Mouse (Mus musculus) cortical plate, adult 2 months (tissue): ENCODE data around the gene Gimap5.

ENCODE experiments used
- CTCF ChIP-seq: fragments of 200-500 bp; IDR thresholded peaks from 2 replicates; pipeline ENCODE4 v1.5.1; 2011; ENCODE audit warnings: mild to moderate bottlenecking, control low read depth, low read length; ENCODE audit not compliant: insufficient read depth; ENCODE audit errors: extremely low read depth
- POLR2A ChIP-seq: fragments of 200-500 bp; IDR thresholded peaks from 2 replicates; pipeline ENCODE4 v1.6.1; 2011; ENCODE audit warnings: mild to moderate bottlenecking, low read length, control low read depth; ENCODE audit not compliant: insufficient read depth; ENCODE audit errors: extremely low read depth

DNA sequence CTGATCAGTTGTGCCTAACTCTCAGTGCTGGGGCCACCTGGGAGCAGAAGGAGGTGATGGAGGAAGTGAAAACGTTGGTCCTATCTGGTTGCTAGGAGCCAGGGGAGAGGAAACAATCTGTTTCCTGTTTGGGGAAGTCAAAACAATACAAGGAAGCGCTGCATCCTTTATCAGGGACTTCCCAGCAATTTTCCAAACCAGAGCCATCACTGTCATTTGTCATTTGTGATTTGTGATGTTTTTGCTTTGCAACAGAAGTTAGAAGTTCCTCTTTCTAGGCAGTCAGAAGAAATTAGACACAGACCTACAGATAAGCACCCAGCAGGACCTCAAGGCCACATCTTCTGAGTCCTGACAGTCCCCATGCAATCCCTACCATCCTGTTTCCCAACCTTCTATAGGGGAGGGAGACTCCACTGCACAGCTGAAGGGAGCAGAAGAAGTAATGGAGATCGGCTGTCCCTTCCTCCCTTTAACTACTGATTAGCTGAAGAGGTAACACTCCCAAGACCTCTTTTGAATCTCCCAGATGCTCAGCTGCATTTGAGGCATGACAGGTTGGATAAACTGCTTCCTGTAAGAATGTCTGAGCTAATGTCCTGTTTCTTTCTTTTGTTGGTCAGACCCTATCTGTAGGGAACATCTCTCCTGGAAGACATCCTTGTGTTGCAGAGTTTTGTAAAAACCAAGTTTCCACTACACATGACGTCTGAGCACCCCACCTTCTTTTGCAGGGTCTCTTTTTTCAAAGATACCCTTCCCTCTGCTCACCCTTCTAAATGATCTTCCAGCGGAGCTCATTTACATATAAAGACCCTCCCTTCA lies 45.5 kb upstream of the Gimap5 start:
- TF ChIP-seq POLR2A: no peak
- TF ChIP-seq CTCF: no peak
